18 mouse cellular contexts compared by ENCODE assay signal in genomic region chr1:80719436-80719835, GRCm38 (mm10). TPM values are rescaled to one million over a fixed set of nuclear protein-coding genes. Genes with fewer than 3 reads are reported as not detected.
DNase-seq lines count a peak whose midpoint lies in the region; ATAC-seq and TF ChIP-seq lines count a peak whose summit lies in the region.
"Had no signal": no experiment of that assay in that cellular context is flagged by ENCODE, and none has a peak within 500 bp of the region (broad histone marks: within the 10 kb centered on the region; RNA-seq: fewer than 3 reads in every experiment).

No protein-coding gene starts in this region.

- no peak for TF ChIP-seq POLR2A in heart, adult 2 months (IDR thresholded peaks at IDR 0.05; ENCODE audit: insufficient read depth, low read depth, low read length)

- no peak for TF ChIP-seq EP300 in heart, adult 2 months (IDR thresholded peaks at IDR 0.05; ENCODE audit: insufficient read depth, low read depth, low read length)

- TF ChIP-seq CTCF in heart, adult 2 months (IDR thresholded peaks at IDR 0.05), result no peak

- H3K9ac ChIP-seq in heart, embryonic 15.5 days, result no peak overlapping the region
- H3K9ac ChIP-seq in heart, adult 2 months (ENCODE audit: low read depth, low read length), result no peak overlapping the region
- H3K9ac ChIP-seq: forebrain, embryonic 12.5 days; hindbrain, embryonic 15.5 days; lung, embryonic 15.5 days had no signal

- 0 out of 2 replicates have a peak overlapping the region, but pooled peaks have one; percentile 1 for H3K4me2 ChIP-seq in heart, embryonic 15.5 days
- H3K4me2 ChIP-seq: forebrain, embryonic 12.5 days; hindbrain, embryonic 15.5 days; lung, embryonic 15.5 days; midbrain, embryonic 11.5 days had no signal

- H3K79me2 ChIP-seq in heart, adult 2 months (replicated peaks; ENCODE audit: control insufficient read depth, insufficient read depth, low read length), result no peaks in the 10 kb centered on the region

- H3K27ac ChIP-seq in heart, embryonic 15.5 days, result 0 out of 2 replicates have a peak overlapping the region, but pooled peaks have one; percentile 15
- no peak overlapping the region; the same call in 1 of the 2 replicates for H3K27ac ChIP-seq in heart, adult 2 months
- 0 out of 2 replicates have a peak overlapping the region, but pooled peaks have one; percentile 0 for H3K27ac ChIP-seq in brown adipose tissue, adult 24 weeks (replicated peaks; ENCODE audit: low read depth, low read length)
- H3K27ac ChIP-seq: forebrain, embryonic 12.5 days; hindbrain, embryonic 15.5 days; lung, embryonic 15.5 days had no signal

- peaks cover 8% of the 10 kb centered on the region for H3K4me1 ChIP-seq in heart, embryonic 15.5 days (replicated peaks)
- no peaks in the 10 kb centered on the region; the same call in 1 of the 2 replicates for H3K4me1 ChIP-seq in heart, adult 2 months (ENCODE audit: control insufficient read depth, insufficient read depth, low read length)
- no peaks in the 10 kb centered on the region; the same call in 1 of the 2 replicates for H3K4me1 ChIP-seq in brown adipose tissue, adult 24 weeks (ENCODE audit: control insufficient read depth, insufficient read depth, insufficient read length, low read length)
- H3K4me1 ChIP-seq: forebrain, embryonic 12.5 days; hindbrain, embryonic 15.5 days had no signal

- no peak overlapping the region for H3K4me3 ChIP-seq in heart, embryonic 15.5 days
- no peak overlapping the region for H3K4me3 ChIP-seq in heart, adult 2 months
- H3K4me3 ChIP-seq in brown adipose tissue, adult 24 weeks (ENCODE audit: insufficient read depth, low read depth, low read length), result no peak overlapping the region
- H3K4me3 ChIP-seq: forebrain, embryonic 12.5 days; hindbrain, embryonic 15.5 days; lung, embryonic 15.5 days had no signal

- WGBS in heart, embryonic 15.5 days, result 59% methylated on average over 6 of the region's 6 CpGs
- 38% methylated on average over 6 of the region's 6 CpGs for WGBS in heart, adult 2 months

- H3K36me3 ChIP-seq in heart, embryonic 15.5 days, result no peaks in the 10 kb centered on the region
- no peaks in the 10 kb centered on the region for H3K36me3 ChIP-seq in heart, adult 2 months (ENCODE audit: control insufficient read depth, insufficient read depth, low read length)
- H3K36me3 ChIP-seq: forebrain, embryonic 12.5 days; hindbrain, embryonic 15.5 days; lung, embryonic 15.5 days had no signal

- intact Hi-C loops in heart, adult 2 months (cut with DNase I), result no loop called here

- no peaks in the 10 kb centered on the region for H3K9me3 ChIP-seq in heart, embryonic 15.5 days (replicated peaks)
- H3K9me3 ChIP-seq: forebrain, embryonic 12.5 days; hindbrain, embryonic 15.5 days; lung, embryonic 15.5 days had no signal

- H3K27me3 ChIP-seq in heart, embryonic 15.5 days, result no peaks in the 10 kb centered on the region
- no peaks in the 10 kb centered on the region for H3K27me3 ChIP-seq in heart, adult 2 months (ENCODE audit: control insufficient read depth, insufficient read depth, low read length)
- H3K27me3 ChIP-seq: forebrain, embryonic 12.5 days; hindbrain, embryonic 15.5 days; lung, embryonic 15.5 days had no signal

- ATAC-seq in heart, embryonic 15.5 days (replicated peaks; ENCODE audit: insufficient number of reproducible peaks, insufficient read depth, low FRiP score, low read depth), result no peak

- DNase-seq in heart, adult 2 months, result no peak
- DNase-seq in lung, postnatal 14 days, result peak; percentile 11
- no peak for DNase-seq in lung, postnatal 4 days
- no peak for DNase-seq in retina, embryonic 14.5 days (ENCODE audit: low spot score)
- DNase-seq in left cerebral cortex, adult 8-10 months (ENCODE audit: low spot score in 2 of 2), result no peak
- DNase-seq: adrenal gland, postnatal 14 days; gastrocnemius, postnatal 14 days; heart, postnatal 14 days; kidney, adult 18-20 months; kidney, postnatal 4 days; right cerebral cortex, postnatal 25 days; thymus, postnatal 14 days had no signal

RNA-seq across cellular contexts. Expression of gene Dock10, which starts 38.9 kb away (rescaled TPM):
- polyA plus RNA-seq in heart, embryonic 15.5 days (2015; fragmentation: Nextera tagmentation; extraction: Ambion mirVana), result 2.5 and 6.4 TPM in 2 replicates
- 1 to 10 TPM; 3.8 to 4.3 TPM for total RNA-seq in heart, adult 2 months (2021)
- polyA plus RNA-seq in heart, adult 2 months (2012; rRNA removed), result 2.6 and 3.4 TPM in 2 replicates
- polyA plus RNA-seq in brown adipose tissue, adult 24 weeks (2012; ENCODE audit: insufficient read depth, insufficient read length, missing spikeins), result 2.2 and 3.4 TPM in 2 replicates
- 10 to 100 TPM; 37.7 to 45.9 (median 39.7) TPM for total RNA-seq in left cerebral cortex, adult 8-10 months (2022)
